Comparison of ENCODE assay signal across 19 mouse cellular contexts in the genomic region with DNA sequence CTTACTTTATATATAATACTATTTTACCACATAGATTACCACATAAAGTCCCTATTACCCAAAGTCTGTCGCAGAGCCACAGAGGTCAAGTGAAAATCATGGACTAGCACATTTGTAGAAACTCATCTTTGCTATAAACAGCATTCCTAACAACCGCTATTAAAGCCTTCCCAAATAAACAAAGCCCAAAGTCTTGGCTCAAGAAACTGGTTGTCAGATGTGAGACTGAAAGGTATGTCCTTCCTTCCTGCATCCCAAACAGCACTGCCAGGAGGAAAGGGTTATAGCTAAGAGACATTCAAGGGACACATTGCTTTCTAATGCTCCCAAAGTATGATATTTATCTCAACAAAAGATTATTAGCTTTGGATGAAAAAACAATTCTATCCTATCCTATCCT.
DNase-seq lines count a peak whose midpoint lies in the region; ATAC-seq and TF ChIP-seq lines count a peak whose summit lies in the region.
"Had no signal": no experiment of that assay in that cellular context is flagged by ENCODE, and none has a peak within 500 bp of the region (broad histone marks: within the 10 kb centered on the region; RNA-seq: fewer than 3 reads in every experiment).

No protein-coding gene starts in this region.

- 74% methylated on average over 2 of the region's 2 CpGs for WGBS in heart, embryonic 13.5 days
- 80% methylated on average over 2 of the region's 2 CpGs for WGBS in heart, embryonic 12.5 days
- 53% methylated on average over 2 of the region's 2 CpGs for WGBS in kidney, adult 2 months
- 71% methylated on average over 2 of the region's 2 CpGs for WGBS in kidney, embryonic 16.5 days
- 56% methylated on average over 2 of the region's 2 CpGs for WGBS in stomach, embryonic 15.5 days
- WGBS in stomach, postnatal 0 days: 47% methylated on average over 2 of the region's 2 CpGs

- H3K27ac ChIP-seq in heart, embryonic 13.5 days (replicated peaks): peak overlapping the region; percentile 71
- no peak overlapping the region for H3K27ac ChIP-seq in heart, embryonic 12.5 days (ENCODE audit: poor library complexity, severe bottlenecking)
- no peak overlapping the region for H3K27ac ChIP-seq in kidney, adult 2 months (ENCODE audit: insufficient read depth, low read depth, low read length)
- H3K27ac ChIP-seq in kidney, embryonic 16.5 days (ENCODE audit: low read length): no peak overlapping the region
- peak overlapping the region; percentile 55; the same call in 1 of the 2 replicates for H3K27ac ChIP-seq in stomach, embryonic 15.5 days
- no peak overlapping the region for H3K27ac ChIP-seq in stomach, postnatal 0 days (replicated peaks)
- H3K27ac ChIP-seq: embryonic facial prominence, embryonic 10.5 days; forebrain, embryonic 13.5 days; hindbrain, embryonic 15.5 days had no signal

- no peak overlapping the region for H3K9ac ChIP-seq in heart, embryonic 13.5 days
- H3K9ac ChIP-seq in heart, embryonic 12.5 days: no peak overlapping the region
- no peak overlapping the region for H3K9ac ChIP-seq in kidney, embryonic 16.5 days (replicated peaks; ENCODE audit: low read length)
- no peak overlapping the region for H3K9ac ChIP-seq in stomach, embryonic 15.5 days
- no peak overlapping the region for H3K9ac ChIP-seq in stomach, postnatal 0 days (ENCODE audit: low read length)
- H3K9ac ChIP-seq: forebrain, embryonic 13.5 days; forebrain, postnatal 0 days; hindbrain, embryonic 15.5 days had no signal

- ATAC-seq in heart, embryonic 13.5 days (ENCODE audit: extremely low read depth, insufficient number of reproducible peaks, low FRiP score, low TSS enrichment): no peak
- ATAC-seq in heart, embryonic 12.5 days (ENCODE audit: insufficient number of reproducible peaks, low FRiP score): no peak
- ATAC-seq in kidney, embryonic 16.5 days (ENCODE audit: low FRiP score, low TSS enrichment): no peak
- no peak for ATAC-seq in stomach, embryonic 15.5 days (ENCODE audit: insufficient read depth, low FRiP score, low read depth)
- ATAC-seq in stomach, postnatal 0 days (ENCODE audit: low FRiP score, low TSS enrichment): no peak
- ATAC-seq: forebrain, embryonic 13.5 days; forebrain, postnatal 0 days; intestine, embryonic 16.5 days had no signal

- H3K4me3 ChIP-seq in heart, embryonic 13.5 days: no peak overlapping the region
- no peak overlapping the region for H3K4me3 ChIP-seq in heart, embryonic 12.5 days
- no peak overlapping the region for H3K4me3 ChIP-seq in kidney, adult 2 months (ENCODE audit: insufficient read depth, low read depth, low read length)
- H3K4me3 ChIP-seq in kidney, embryonic 16.5 days (ENCODE audit: low read length): no peak overlapping the region
- H3K4me3 ChIP-seq in stomach, embryonic 15.5 days (replicated peaks): no peak overlapping the region
- no peak overlapping the region for H3K4me3 ChIP-seq in stomach, postnatal 0 days (ENCODE audit: low read depth, low read length)
- H3K4me3 ChIP-seq: embryonic facial prominence, embryonic 10.5 days; forebrain, embryonic 13.5 days; hindbrain, embryonic 15.5 days had no signal

- H3K9me3 ChIP-seq in heart, embryonic 13.5 days: peaks cover 5% of the 10 kb centered on the region; the same call in 1 of the 2 replicates
- H3K9me3 ChIP-seq in heart, embryonic 12.5 days (replicated peaks): no peaks in the 10 kb centered on the region
- no peaks in the 10 kb centered on the region; the same call in 1 of the 2 replicates for H3K9me3 ChIP-seq in kidney, embryonic 16.5 days (ENCODE audit: low read length)
- no peaks in the 10 kb centered on the region for H3K9me3 ChIP-seq in stomach, embryonic 15.5 days
- H3K9me3 ChIP-seq in stomach, postnatal 0 days (ENCODE audit: control insufficient read depth, low read length): no peaks in the 10 kb centered on the region
- H3K9me3 ChIP-seq: embryonic facial prominence, embryonic 10.5 days; forebrain, embryonic 13.5 days; G1E; hindbrain, embryonic 15.5 days had no signal

- no peak for TF ChIP-seq EP300 in stomach, postnatal 0 days (optimal IDR thresholded peaks at IDR 0.05)

- TF ChIP-seq CTCF in kidney, adult 2 months (conservative IDR thresholded peaks at IDR 0.05; ENCODE audit: insufficient read depth, insufficient read length, low read depth, low read length): no peak
- TF ChIP-seq CTCF in stomach, postnatal 0 days (IDR thresholded peaks at IDR 0.05; ENCODE audit: low read depth): no peak

- H3K27me3 ChIP-seq in heart, embryonic 13.5 days (replicated peaks): no peaks in the 10 kb centered on the region
- no peaks in the 10 kb centered on the region for H3K27me3 ChIP-seq in heart, embryonic 12.5 days (replicated peaks)
- no peaks in the 10 kb centered on the region for H3K27me3 ChIP-seq in kidney, adult 2 months (replicated peaks; ENCODE audit: control insufficient read depth, insufficient read depth, low read length)
- no peaks in the 10 kb centered on the region for H3K27me3 ChIP-seq in kidney, embryonic 16.5 days (ENCODE audit: insufficient read depth, low read length)
- H3K27me3 ChIP-seq in stomach, embryonic 15.5 days (replicated peaks): no peaks in the 10 kb centered on the region
- no peaks in the 10 kb centered on the region for H3K27me3 ChIP-seq in stomach, postnatal 0 days (ENCODE audit: control insufficient read depth, insufficient read depth, low read length)
- H3K27me3 ChIP-seq: hindbrain, embryonic 15.5 days had no signal

- no peak overlapping the region for H3K4me2 ChIP-seq in heart, embryonic 13.5 days
- H3K4me2 ChIP-seq in heart, embryonic 12.5 days: no peak overlapping the region
- no peak overlapping the region for H3K4me2 ChIP-seq in kidney, embryonic 16.5 days (replicated peaks; ENCODE audit: low read depth, low read length)
- no peak overlapping the region for H3K4me2 ChIP-seq in stomach, embryonic 15.5 days
- no peak overlapping the region for H3K4me2 ChIP-seq in stomach, postnatal 0 days (replicated peaks; ENCODE audit: low read depth)
- H3K4me2 ChIP-seq: forebrain, embryonic 13.5 days; hindbrain, embryonic 15.5 days had no signal

- peaks cover 53% of the 10 kb centered on the region for H3K4me1 ChIP-seq in heart, embryonic 13.5 days
- H3K4me1 ChIP-seq in heart, embryonic 12.5 days (replicated peaks): peaks cover 42% of the 10 kb centered on the region
- 0 out of 2 replicates have a peak, but pooled peaks cover 2% of the 10 kb centered on the region for H3K4me1 ChIP-seq in kidney, adult 2 months (ENCODE audit: control insufficient read depth, insufficient read depth, low read length)
- peaks cover 19% of the 10 kb centered on the region for H3K4me1 ChIP-seq in kidney, embryonic 16.5 days (ENCODE audit: insufficient read depth, low read length)
- H3K4me1 ChIP-seq in stomach, embryonic 15.5 days: peaks cover 13% of the 10 kb centered on the region
- H3K4me1 ChIP-seq in stomach, postnatal 0 days (replicated peaks; ENCODE audit: control insufficient read depth, insufficient read depth): peaks cover 2% of the 10 kb centered on the region; the same call in 1 of the 2 replicates
- H3K4me1 ChIP-seq: forebrain, embryonic 13.5 days had no signal

- TF ChIP-seq POLR2A in kidney, adult 2 months (IDR thresholded peaks at IDR 0.05; ENCODE audit: low read depth, low read length): no peak

- peak; percentile 56 for DNase-seq in kidney, adult 2 months
- no peak for DNase-seq in stomach, postnatal 0 days (ENCODE audit: low spot score)
- DNase-seq: adrenal gland, adult 8-10 months; adrenal gland, postnatal 36 days; cerebellum, adult 2 months; cerebellum, postnatal 10 days; forebrain, postnatal 0 days; gastrocnemius, postnatal 36 days; heart, adult 18-20 months; heart, postnatal 14 days had no signal

- peaks cover 32% of the 10 kb centered on the region for H3K36me3 ChIP-seq in heart, embryonic 13.5 days
- peaks cover 25% of the 10 kb centered on the region for H3K36me3 ChIP-seq in heart, embryonic 12.5 days
- no peaks in the 10 kb centered on the region for H3K36me3 ChIP-seq in kidney, adult 2 months (ENCODE audit: control insufficient read depth, insufficient read depth, low read length)
- H3K36me3 ChIP-seq in kidney, embryonic 16.5 days (ENCODE audit: insufficient read depth, low read length): peaks cover 13% of the 10 kb centered on the region
- 0 out of 2 replicates have a peak, but pooled peaks cover 7% of the 10 kb centered on the region for H3K36me3 ChIP-seq in stomach, embryonic 15.5 days
- H3K36me3 ChIP-seq in stomach, postnatal 0 days (ENCODE audit: control insufficient read depth, insufficient read depth, low read length): no peaks in the 10 kb centered on the region
- H3K36me3 ChIP-seq: hindbrain, embryonic 15.5 days had no signal

Comparison
In these comparisons a context has a peak if more than half of its experiments do, and no peak if none do; other contexts are left out.
1. H3K27ac ChIP-seq: peak in heart, embryonic 13.5 days (single experiment) and stomach, embryonic 15.5 days (single experiment); none in heart, embryonic 12.5 days (single experiment), kidney, adult 2 months (single experiment), kidney, embryonic 16.5 days (single experiment) and stomach, postnatal 0 days (single experiment).